Mouse (Mus musculus): ENCODE results near the gene Tmem88b.
"Not testable (repeated sequence)": the region's sequence is repeated elsewhere in the genome, so short reads cannot be mapped to it uniquely, and the experiment has no call there.

Tmem88b gene

DNA sequence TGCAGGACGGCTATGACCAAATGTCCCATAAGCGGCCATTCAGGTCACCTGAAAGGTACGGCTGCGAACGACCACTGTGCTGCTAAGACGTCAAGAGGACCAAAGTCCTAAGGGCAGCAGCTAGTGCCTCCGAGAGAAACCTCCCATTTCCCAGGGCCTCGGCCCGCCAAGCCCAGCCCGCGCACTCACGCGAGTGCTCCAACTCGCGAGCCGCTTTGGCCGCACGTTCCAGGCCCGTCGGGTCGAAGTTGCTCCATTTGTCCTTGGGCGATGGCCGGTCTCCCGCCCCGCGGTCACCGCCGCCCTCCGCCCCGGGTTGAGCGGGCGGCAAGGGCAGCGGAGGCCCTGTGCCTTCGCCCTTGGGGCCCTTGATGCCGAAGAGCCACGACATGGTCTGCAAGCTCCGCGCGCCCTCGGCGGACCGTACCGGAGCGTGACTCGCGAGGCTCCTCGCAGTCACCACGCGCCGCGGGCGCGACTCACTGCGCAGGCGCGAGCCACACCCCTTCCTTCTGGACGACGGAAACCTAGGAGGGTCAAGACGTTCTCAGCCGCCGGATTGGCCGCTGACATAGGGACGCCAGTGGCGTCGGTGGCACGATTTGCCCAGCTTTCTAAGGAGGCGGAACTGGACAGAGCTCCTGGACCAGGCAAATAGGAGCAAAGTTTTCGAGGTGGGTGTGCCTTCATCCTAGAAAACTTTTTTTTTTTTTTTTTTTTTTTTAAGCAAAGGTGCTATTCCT, 24.9 kb downstream of the Tmem88b start, which contains the start of gene Atad3a:
TSS of gene Atad3a (minus strand) at position 481 of the 743 bp plus-strand sequence.
- peak; percentile 93 for DNase-seq (ENCODE audit: low spot score)

DNA sequence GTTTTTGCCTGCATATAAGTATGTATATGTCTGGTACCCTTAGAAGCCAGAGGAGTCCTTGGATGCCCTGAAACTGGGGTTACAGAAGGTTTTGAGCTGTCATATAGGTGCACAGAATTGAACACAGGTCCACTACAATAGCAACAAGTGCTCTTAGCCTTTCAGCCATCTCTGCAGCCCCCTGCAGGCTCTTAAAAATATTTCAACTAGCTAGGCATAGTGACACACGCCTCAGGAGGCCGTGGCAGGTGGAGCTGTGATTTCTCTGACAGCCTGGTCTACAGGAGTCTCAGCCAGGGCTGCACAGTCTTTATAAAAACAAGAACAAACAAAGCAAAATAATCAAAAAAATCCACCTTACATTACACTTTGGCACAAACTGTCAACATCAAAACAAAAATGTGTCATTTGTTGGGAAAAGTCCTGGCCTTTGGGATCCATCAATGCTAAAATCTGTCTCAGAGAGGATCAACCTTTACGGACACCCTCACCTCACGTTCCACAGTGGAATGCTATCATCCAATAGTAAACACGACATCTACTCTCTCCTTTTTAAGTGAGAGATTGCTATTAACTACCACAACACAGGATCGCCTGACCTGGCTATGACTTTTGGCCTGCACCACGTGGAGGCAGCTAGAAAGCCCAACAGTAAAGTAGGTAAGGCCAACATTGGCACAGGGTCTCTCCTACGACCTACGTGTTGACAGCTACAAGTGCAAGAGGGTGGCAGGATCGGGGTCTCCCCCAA, 25.6 kb downstream of the Tmem88b start:
- DNase-seq (ENCODE audit: low spot score), result peak; percentile 52

DNA sequence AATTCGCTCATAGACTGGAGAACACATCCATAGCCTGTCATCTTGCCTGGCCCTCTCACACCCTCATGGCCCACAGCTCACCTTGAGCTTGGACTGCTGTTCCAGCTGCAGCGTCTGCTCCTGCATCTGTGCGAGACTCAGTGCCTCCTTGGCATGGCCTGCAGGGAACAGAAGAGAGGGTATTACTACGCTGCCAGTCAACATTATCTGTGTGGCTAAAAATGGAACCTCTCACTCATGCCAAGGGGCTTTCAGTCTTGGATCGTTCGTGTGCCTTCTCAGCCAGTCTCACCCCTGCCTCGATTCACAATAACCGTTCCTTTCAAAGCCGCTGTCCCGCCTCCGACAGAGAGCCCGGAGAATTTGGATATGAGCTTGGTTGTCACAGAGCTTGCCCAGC, 28.7 kb downstream of the Tmem88b start:
- no peak for DNase-seq (ENCODE audit: low spot score)

GRCm38 (mm10) chr4:155746575-155747490, 38.8 kb downstream of the Tmem88b start:
- no peak for DNase-seq (ENCODE audit: low spot score)

GRCm38 (mm10) chr4:155746036-155746548, 39.6 kb downstream of the Tmem88b start:
- no peak for DNase-seq (ENCODE audit: low spot score)

DNA sequence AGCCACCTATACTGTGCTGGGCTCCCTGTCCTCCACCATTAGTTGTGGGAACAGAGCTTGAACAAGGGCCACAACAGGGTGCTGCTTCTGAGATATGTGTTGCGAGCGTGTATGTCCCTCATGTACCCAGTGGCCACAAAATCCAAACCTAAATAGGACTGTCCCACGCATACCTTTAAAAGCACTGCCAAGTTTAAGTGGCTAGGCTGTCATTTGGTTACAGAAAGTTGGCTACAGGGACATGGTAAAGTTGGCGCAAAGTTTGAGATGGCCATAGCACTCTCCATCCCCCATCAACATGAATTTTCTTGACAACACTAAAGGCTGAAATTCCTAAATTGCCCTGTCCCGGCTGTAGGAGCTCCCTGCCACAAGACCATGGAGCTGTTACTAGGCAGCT, 40.5 kb downstream of the Tmem88b start:
- no peak for DNase-seq (ENCODE audit: low spot score)

DNA sequence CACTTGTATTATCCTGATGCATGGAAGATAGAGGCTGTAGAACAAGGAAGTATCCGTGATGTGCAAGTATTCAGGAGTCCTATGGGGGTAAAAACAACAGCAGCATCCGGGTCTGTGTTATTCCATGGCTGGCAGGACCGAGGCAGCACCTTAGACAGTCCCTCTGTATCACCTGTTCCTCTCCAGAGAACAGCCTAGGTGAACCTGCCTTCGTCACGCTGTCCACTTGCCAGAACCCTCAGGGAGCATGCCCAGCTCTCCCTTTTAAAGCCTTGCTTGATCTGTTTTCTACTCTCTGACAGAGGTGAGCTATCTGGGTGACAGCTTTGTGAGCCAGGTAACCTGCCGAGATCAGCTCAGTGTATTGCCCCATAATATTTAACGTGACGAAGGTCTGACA, 41.2 kb downstream of the Tmem88b start:
- DNase-seq (ENCODE audit: low spot score), result no peak

- DNase-seq (ENCODE audit: low spot score), result no peak
These were observed 43.0 kb downstream of the Tmem88b start for GRCm38 (mm10) chr4:155742684-155743083.

DNA sequence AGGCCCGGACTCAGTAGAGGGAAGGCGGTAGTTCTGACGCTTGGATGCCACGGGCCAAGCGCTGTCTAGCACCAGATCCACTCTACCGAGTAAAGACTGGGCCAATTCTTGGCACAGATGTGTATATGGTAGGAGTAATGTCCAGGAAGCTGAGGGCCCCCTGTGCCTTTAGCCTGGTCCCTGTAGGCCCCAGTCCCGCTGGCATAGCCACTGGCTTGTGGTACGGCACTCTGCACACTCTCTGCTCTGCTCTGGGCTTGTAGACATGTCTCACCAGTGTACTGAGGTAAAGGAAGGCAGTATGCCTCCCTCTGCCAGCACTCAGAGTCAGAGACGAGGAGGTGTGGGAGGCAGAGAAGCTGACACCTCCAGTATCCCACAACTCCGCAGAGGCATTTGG, 45.0 kb downstream of the Tmem88b start:
- not testable (repeated sequence) for DNase-seq (ENCODE audit: low spot score)

GRCm38 (mm10) chr4:155739741-155740636, 45.7 kb downstream of the Tmem88b start:
- DNase-seq (ENCODE audit: low spot score), result no peak

GRCm38 (mm10) chr4:155739152-155739551, 46.5 kb downstream of the Tmem88b start:
- DNase-seq (ENCODE audit: low spot score), result no peak

DNA sequence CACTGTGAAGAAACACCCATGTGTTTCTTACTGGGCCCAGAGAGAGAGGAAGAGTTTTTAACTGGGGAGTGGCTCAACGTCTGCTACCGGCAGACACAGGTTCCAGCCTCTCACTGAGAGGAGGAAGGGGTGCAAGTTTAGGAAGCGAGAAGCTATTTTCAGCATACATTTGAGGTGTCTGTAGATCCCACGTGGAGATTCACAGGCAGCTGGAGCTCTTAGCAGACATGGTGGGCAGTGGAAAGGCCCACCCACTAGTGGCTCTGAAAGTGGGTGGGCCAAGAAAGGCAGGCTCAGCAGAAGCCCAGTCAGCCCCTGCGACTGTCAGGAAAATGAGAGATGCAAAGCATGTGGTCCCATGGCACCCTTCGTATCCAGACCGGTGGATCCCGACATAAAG, 47.4 kb downstream of the Tmem88b start:
- DNase-seq (ENCODE audit: low spot score), result no peak

- DNase-seq (ENCODE audit: low spot score), result no peak
These were observed 49.3 kb downstream of the Tmem88b start for GRCm38 (mm10) chr4:155736421-155736820.

DNA sequence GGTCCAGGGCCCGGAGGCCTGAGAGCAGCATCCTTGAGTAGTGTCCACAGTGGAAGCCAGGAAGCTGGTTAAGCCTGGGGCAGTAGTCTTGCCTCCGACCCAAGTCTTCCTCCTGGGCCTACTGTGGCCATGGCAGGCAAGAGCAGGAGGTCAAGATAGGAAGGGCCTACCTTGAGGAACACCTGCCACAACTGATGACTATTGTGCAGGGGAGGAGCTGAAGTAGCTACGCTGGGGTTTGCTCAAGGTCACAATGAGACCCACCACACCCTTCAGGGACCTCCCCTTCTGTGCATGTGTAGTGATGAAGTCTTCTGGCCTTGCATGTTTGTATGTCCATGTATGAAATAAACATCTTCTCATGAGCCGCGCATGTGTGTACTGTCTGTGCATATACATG, 49.9 kb downstream of the Tmem88b start:
- no peak for DNase-seq (ENCODE audit: low spot score)

- no peak for DNase-seq (ENCODE audit: low spot score)
These were observed 50.5 kb downstream of the Tmem88b start for GRCm38 (mm10) chr4:155734951-155735702.

DNA sequence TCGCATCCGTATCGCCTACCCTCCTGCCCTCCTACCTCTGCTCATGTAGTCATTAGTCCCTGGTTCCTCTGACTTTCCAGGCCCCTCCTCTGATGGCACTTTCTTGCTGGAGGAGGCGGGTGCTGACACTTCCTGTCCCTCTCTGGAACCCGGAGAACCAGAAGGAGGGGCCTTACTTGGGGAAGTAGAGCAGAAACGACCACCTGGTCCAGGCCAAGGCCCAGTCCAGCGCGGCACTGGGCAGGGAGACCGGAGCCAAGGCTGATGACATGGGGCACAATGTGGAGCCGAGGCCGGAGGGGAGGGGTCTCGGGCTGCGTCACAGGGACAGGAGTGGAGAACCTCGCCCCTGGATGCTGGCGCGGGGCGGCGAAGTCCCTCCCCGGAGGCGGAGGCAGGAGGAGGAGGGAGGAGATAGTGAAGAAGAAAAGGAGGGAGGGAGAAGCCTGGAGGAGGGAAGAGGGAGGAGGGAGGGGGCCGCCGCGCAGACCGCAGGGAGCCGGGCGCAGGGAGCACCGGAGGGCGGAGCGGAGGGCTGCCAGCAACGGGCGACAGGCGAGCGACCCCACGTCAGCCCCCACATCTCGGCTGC, 51.2 kb downstream of the Tmem88b start, which contains the start of gene Tmem240:
TSS of gene Tmem240 (plus strand) at position 451 of the 592 bp plus-strand sequence.
- DNase-seq (ENCODE audit: low spot score), result peak; percentile 62

- no peak for DNase-seq (ENCODE audit: low spot score)
These were observed 52.4 kb downstream of the Tmem88b start for GRCm38 (mm10) chr4:155733267-155733666.
